Mouse (Mus musculus) ES-Bruce4 (cell line): ENCODE measurements around the gene 4930578C19Rik.

Experiments used
- CTCF ChIP-seq: IDR thresholded peaks from one replicate; pipeline ENCODE4 v1.8.1; 2011; ENCODE audit warnings: low read depth, low read length
- POLR2A ChIP-seq: IDR thresholded peaks from one replicate; pipeline ENCODE4 v1.8.1; 2011; ENCODE audit warnings: low read length; ENCODE audit not compliant: insufficient read depth

DNA sequence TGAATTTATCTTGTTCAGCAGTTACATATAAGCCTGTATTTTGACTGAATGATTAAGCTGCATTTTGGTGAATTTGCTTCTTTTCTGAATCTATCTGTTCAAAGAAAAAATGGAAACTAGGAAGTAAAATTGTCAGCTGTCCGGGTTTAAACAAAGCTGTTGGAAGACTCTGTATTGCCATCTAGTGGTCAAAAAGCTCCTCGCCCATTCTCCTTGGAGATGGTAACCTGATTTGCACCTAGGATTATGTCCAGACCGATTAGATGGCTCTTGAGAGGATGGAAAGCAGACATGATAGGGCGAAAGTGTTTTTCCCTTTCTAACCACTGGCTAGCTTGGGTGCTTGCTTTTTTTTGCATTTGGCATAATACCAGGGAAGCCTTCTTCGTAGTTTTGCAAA, 19.1 kb downstream of the 4930578C19Rik start:
- no peak for TF ChIP-seq POLR2A
- TF ChIP-seq CTCF, result no peak
